Mouse (Mus musculus): ENCODE results near the gene Zc3h12a.
A peak's percentile ranks its signal among the peaks of the same experiment; 100 is the strongest.

Gene Zc3h12a

DNA sequence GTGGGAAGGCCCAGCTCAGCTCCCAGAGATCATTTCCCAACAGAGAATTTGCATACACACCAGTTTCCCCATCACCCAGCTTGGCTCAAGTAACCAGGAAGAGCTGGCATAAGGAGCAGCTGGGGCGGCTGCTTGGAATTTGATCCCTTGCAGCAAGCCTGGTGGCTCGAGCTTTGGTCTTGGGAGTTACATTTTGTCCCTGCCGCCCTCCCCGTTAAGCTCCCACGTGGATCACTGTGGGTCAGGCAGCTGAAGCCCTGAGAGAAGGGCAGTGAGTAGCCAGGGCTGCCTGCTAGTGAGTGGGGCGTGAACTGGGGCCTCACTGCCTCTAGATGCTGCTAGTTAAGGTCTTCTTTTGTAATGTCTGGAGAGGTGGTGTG, 11.9 kb downstream of the Zc3h12a start:
- no peak for DNase-seq (ENCODE audit: low spot score in 2 of 2)

- DNase-seq (ENCODE audit: low spot score in 2 of 2): no peak
Observed at GRCm38 (mm10) chr4:125115081-125115480, 12.6 kb downstream of the Zc3h12a start.

DNA sequence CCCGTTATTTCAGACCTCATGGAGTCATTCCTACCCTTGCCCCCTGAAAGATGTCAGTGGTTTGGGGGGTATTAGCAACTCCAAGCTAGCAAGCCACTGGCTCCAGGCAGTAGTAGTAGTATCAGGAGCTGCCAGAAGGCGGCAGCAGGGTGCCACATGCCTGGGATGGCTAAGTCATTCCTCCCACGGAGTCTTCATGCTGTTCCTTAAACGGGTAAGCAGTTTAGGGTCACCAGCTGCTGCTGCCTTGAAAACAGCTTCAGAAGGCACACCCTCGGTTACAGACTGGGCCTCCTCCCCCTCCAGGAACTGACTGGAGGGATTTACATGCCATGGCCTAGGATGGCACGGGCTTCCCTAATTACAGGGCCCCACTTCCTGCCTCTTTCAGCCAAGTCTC, 13.0 kb downstream of the Zc3h12a start:
- DNase-seq (ENCODE audit: low spot score in 2 of 2): peak; percentile 79 to 84

GRCm38 (mm10) chr4:125105354-125105753, 22.3 kb downstream of the Zc3h12a start:
- DNase-seq (ENCODE audit: low spot score in 2 of 2): no peak

DNA sequence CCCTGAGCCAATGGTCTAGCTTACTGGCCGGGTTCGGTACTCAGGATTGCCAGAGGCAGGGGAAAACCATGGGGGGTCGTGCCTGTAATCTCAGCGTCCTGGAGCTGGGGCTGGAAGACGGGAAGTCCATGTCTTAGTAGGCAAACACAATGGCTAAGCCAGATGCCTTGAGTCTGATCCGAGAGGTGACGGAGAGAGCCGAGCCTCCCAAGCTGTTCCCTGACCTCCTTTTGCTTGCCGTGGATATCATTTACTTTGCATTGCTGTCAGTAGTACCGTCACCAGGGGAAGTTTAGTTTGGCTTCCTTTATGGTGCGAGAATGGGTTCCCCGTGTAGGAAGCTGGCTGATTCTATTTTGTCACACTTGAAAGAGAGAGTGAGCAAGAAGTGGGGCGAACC, 26.3 kb downstream of the Zc3h12a start:
- no peak for DNase-seq (ENCODE audit: low spot score in 2 of 2)

DNA sequence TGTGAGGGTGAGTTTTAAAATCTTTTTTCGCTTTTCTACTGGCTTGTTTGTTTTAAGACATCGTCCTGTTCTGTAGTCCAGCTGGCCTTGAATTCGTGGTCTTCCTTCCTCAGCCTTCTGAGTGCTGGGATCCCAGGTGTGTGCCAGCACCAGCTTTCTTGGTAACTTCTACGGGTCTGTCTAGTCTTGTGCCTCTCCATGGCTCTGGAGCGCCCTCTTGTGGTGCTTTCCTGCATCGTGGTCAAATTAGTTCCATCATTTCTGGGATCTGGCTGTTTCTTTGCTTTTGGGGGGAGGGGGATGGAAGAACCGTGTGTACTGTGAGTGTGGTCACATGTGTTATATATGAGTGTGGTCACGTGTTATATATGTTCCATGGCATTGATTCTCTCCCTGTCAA, 28.2 kb downstream of the Zc3h12a start:
- peak; percentile 63 to 85 for DNase-seq (ENCODE audit: low spot score in 2 of 2)

- no peak for DNase-seq (ENCODE audit: low spot score in 2 of 2)
Observed at GRCm38 (mm10) chr4:125097412-125097811, 30.2 kb downstream of the Zc3h12a start.

DNA sequence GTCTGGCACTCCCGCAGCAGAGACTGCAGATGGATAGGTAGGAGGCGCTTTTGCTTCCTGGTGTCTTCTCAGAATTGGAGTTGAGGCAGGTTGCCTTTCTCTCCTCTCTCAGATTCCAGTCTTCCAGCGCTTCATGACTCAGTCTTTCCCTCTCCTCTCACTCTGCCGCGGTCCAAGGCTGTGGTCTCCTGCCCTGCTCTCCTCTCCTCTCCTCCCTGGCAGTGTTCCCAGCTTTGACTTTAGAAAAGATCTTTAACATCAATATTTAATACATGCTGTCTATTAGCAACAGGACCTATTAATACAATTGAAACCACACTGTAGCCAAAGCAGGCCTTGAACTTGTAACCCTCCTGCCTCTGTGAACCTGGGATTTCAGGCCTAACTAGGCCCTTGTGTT, 31.6 kb downstream of the Zc3h12a start:
- DNase-seq (ENCODE audit: low spot score in 2 of 2): no peak

GRCm38 (mm10) chr4:125093031-125093430, 34.6 kb downstream of the Zc3h12a start:
- no peak for DNase-seq (ENCODE audit: low spot score in 2 of 2)

GRCm38 (mm10) chr4:125085346-125085841, 42.2 kb downstream of the Zc3h12a start:
- peak in 1 of 2 experiments; percentile 80 for DNase-seq (ENCODE audit: low spot score in 2 of 2)

- DNase-seq (ENCODE audit: low spot score in 2 of 2): peak; percentile 88 to 91
Observed at GRCm38 (mm10) chr4:125084403-125085345, 43.0 kb downstream of the Zc3h12a start, which contains the start of gene Meaf6. TSS of gene Meaf6 (plus strand) at chr4:125085134.

DNA sequence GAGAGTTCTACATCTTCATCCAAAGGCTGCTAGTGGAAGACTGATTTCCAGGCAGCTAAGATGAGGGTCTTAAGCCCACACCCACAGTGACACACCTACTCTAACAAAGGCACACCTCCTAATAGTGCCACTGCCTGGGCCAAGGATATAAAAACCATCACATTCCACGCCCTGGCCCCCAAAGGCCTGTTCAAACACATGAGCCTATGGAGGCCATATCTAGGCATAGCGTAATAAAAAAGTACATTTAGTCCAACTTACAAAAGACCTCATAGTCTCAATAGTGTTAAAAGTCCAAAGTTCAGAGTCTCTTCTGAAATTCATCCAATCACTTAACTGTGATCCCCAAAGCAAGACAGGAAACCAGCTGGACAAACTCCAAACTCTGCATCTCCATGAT, 48.9 kb downstream of the Zc3h12a start:
- DNase-seq (ENCODE audit: low spot score in 2 of 2): no peak

DNA sequence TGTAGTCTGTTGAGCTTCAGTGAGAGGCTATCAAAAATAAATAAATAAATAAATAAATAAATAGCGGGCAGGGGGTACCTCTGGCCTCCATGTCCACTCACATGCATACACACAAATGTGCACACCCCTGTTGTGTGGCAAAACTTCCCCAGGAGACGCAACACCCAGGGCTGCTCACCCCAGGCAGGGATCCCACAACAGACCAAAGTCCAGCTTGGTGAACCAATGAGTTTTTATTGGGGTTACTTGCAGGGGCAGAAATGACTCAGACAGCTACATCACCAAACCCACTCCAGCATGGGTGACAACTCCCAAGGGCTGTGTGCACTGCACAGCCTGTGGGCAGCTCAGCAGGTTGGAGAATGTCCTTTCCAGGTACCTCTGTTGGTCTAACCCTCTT, 49.9 kb downstream of the Zc3h12a start:
- no peak for DNase-seq (ENCODE audit: low spot score in 2 of 2)

Measured in urinary bladder, postnatal 4 days (tissue).